Mouse (Mus musculus) MEL (cell line): ENCODE data around the gene Adgrg1. TPM values are rescaled to one million over a fixed set of nuclear protein-coding genes. Genes with fewer than 3 reads are reported as not detected.

Source experiments
- DNase-seq: peaks from one replicate; pipeline ENCODE4 v3.0.0; 2011; ENCODE audit warnings: low read depth, low spot score
- H3K27ac ChIP-seq: 2 replicates; pipeline ENCODE4 v1.5.1; 2012; ENCODE audit warnings: low read depth, mild to moderate bottlenecking, control low read depth, low read length, moderate library complexity; ENCODE audit not compliant: control insufficient read depth
- H3K27me3 ChIP-seq, 2 experiments: fragments of 150-350 bp in 1 of 2; sonication (generic) in 1 of 2; 2 replicates each; pipeline ENCODE4 v1.6.1; 2012; ENCODE audit warnings: low read length in 2 of 2, mild to moderate bottlenecking in 2 of 2, improper control_type of control experiment in 1 of 2, moderate library complexity in 1 of 2; ENCODE audit not compliant: insufficient read depth in 2 of 2, control insufficient read depth in 1 of 2
- H3K36me3 ChIP-seq, 2 experiments: 2 replicates each; pipeline ENCODE4 v1.6.1; 2012 to 2014; ENCODE audit warnings: low read length in 2 of 2, improper control_type of control experiment in 1 of 2, inconsistent platforms in 1 of 2, mild to moderate bottlenecking in 1 of 2; ENCODE audit not compliant: insufficient read depth in 2 of 2, control insufficient read depth in 1 of 2
- H3K4me1 ChIP-seq, 2 experiments: fragments of 150-350 bp in 1 of 2; sonication (generic) in 1 of 2; 2 replicates each; pipeline ENCODE4 v1.6.1; 2012; ENCODE audit warnings: low read length in 2 of 2, improper control_type of control experiment in 1 of 2, mild to moderate bottlenecking in 1 of 2; ENCODE audit not compliant: insufficient read depth in 2 of 2, control insufficient read depth in 1 of 2
- H3K4me3 ChIP-seq, 2 experiments: fragments of 150-350 bp in 1 of 2; sonication (generic) in 1 of 2; 2 replicates each; pipeline ENCODE4 v1.5.1; 2012; ENCODE audit warnings: low read depth in 2 of 2, low read length in 2 of 2, mild to moderate bottlenecking in 2 of 2, moderate library complexity in 2 of 2, control low read depth in 1 of 2, improper control_type of control experiment in 1 of 2; ENCODE audit not compliant: control insufficient read depth in 1 of 2, insufficient read depth in 1 of 2
- H3K79me2 ChIP-seq: 2 replicates; pipeline ENCODE4 v1.6.1; 2012; ENCODE audit warnings: mild to moderate bottlenecking, low read length, moderate library complexity; ENCODE audit not compliant: control insufficient read depth, poor library complexity, insufficient read depth
- H3K9ac ChIP-seq: 2 replicates; pipeline ENCODE4 v1.6.1; 2012; ENCODE audit warnings: low read depth, mild to moderate bottlenecking, control low read depth, low read length, moderate library complexity; ENCODE audit not compliant: control insufficient read depth, poor library complexity, severe bottlenecking
- H3K9me3 ChIP-seq: fragments of 150-350 bp; sonication (generic); replicated peaks from 2 replicates; pipeline ENCODE4 v1.6.1; 2012; ENCODE audit warnings: mild to moderate bottlenecking, low read length, improper control_type of control experiment, moderate library complexity; ENCODE audit not compliant: insufficient read depth
- BHLHE40 ChIP-seq: IDR thresholded peaks from 2 replicates; pipeline ENCODE4 v1.6.1; 2012; ENCODE audit warnings: low read depth, mild to moderate bottlenecking, inconsistent platforms, low read length, improper control_type of control experiment, borderline replicate concordance
- CHD1 ChIP-seq: IDR thresholded peaks from 2 replicates; pipeline ENCODE4 v1.6.1; 2012; ENCODE audit warnings: low read depth, mild to moderate bottlenecking, inconsistent platforms, low read length, improper control_type of control experiment
- CTCF ChIP-seq, 3 experiments: IDR thresholded peaks in 2 of 3; conservative IDR thresholded peaks in 1 of 3; 2 replicates each; pipeline ENCODE4 v1.5.1; 2011 to 2012; ENCODE audit warnings: low read length in 3 of 3, low read depth in 2 of 3, mild to moderate bottlenecking in 2 of 3, improper control_type of control experiment in 1 of 3, inconsistent platforms in 1 of 3, mixed read lengths in 1 of 3, moderate library complexity in 1 of 3; ENCODE audit not compliant: control insufficient read depth in 1 of 3, insufficient read depth in 1 of 3, poor library complexity in 1 of 3, severe bottlenecking in 1 of 3
- E2F4 ChIP-seq: IDR thresholded peaks from 2 replicates; pipeline ENCODE4 v1.6.1; 2011; ENCODE audit warnings: low read depth, low read length, improper control_type of control experiment, borderline replicate concordance
- ELF1 ChIP-seq: IDR thresholded peaks from 2 replicates; pipeline ENCODE4 v1.6.1; 2014; ENCODE audit warnings: low read depth, mild to moderate bottlenecking, inconsistent platforms, low read length, improper control_type of control experiment, moderate library complexity
- ETS1 ChIP-seq: IDR thresholded peaks from 2 replicates; pipeline ENCODE4 v1.6.1; 2012; ENCODE audit warnings: low read depth, mild to moderate bottlenecking, inconsistent platforms, low read length, improper control_type of control experiment, moderate library complexity
- HCFC1 ChIP-seq: IDR thresholded peaks from 2 replicates; pipeline ENCODE4 v1.6.1; 2012; ENCODE audit warnings: low read depth, mild to moderate bottlenecking, inconsistent platforms, low read length, improper control_type of control experiment, moderate library complexity
- JUND ChIP-seq: IDR thresholded peaks from 2 replicates; pipeline ENCODE4 v1.6.1; 2011; ENCODE audit warnings: low read depth, mild to moderate bottlenecking, improper control_type of control experiment, low read length
- KAT2A ChIP-seq: conservative IDR thresholded peaks from 2 replicates; pipeline ENCODE4 v1.6.1; 2012; ENCODE audit warnings: low read depth, low read length, improper control_type of control experiment, inconsistent platforms
- MAX ChIP-seq: IDR thresholded peaks from 2 replicates; pipeline ENCODE4 v1.6.1; 2011; ENCODE audit warnings: low read length, improper control_type of control experiment
- MAZ ChIP-seq: IDR thresholded peaks from 2 replicates; pipeline ENCODE4 v1.6.1; 2012; ENCODE audit warnings: low read depth, mild to moderate bottlenecking, inconsistent platforms, low read length, improper control_type of control experiment
- MEF2A ChIP-seq: IDR thresholded peaks from 2 replicates; pipeline ENCODE4 v1.6.1; 2014; ENCODE audit warnings: low read depth, mild to moderate bottlenecking, inconsistent platforms, low read length, improper control_type of control experiment; ENCODE audit not compliant: poor library complexity, insufficient replicate concordance, severe bottlenecking; ENCODE audit errors: extremely low read depth
- MXI1 ChIP-seq: IDR thresholded peaks from 2 replicates; pipeline ENCODE4 v1.6.1; 2011; ENCODE audit warnings: mild to moderate bottlenecking, low read depth, low read length, improper control_type of control experiment
- MYC ChIP-seq: IDR thresholded peaks from 2 replicates; pipeline ENCODE4 v1.6.1; 2011; ENCODE audit warnings: low read depth, mild to moderate bottlenecking, low read length, improper control_type of control experiment, moderate library complexity
- POLR2A ChIP-seq, 2 experiments: IDR thresholded peaks; 2 replicates each; pipeline ENCODE4 v1.6.1; 2011 to 2012; ENCODE audit warnings: low read length in 2 of 2, mild to moderate bottlenecking in 2 of 2, control low read depth in 1 of 2, improper control_type of control experiment in 1 of 2, low read depth in 1 of 2, moderate library complexity in 1 of 2; ENCODE audit not compliant: control insufficient read depth in 1 of 2, insufficient read depth in 1 of 2, poor library complexity in 1 of 2
- POLR2AphosphoS5 ChIP-seq: IDR thresholded peaks from 2 replicates; pipeline ENCODE4 v1.6.1; 2012; ENCODE audit warnings: low read depth, borderline replicate concordance, mild to moderate bottlenecking, inconsistent platforms, low read length, moderate library complexity, mixed read lengths
- RAD21 ChIP-seq: IDR thresholded peaks from 2 replicates; pipeline ENCODE4 v1.6.1; 2011; ENCODE audit warnings: mild to moderate bottlenecking, low read depth, low read length, improper control_type of control experiment
- SIN3A ChIP-seq: IDR thresholded peaks from 2 replicates; pipeline ENCODE4 v1.6.1; 2012; ENCODE audit warnings: low read length, improper control_type of control experiment, inconsistent platforms
- TAL1 ChIP-seq: IDR thresholded peaks from 2 replicates; pipeline ENCODE4 v1.6.1; 2012; ENCODE audit warnings: mild to moderate bottlenecking, inconsistent platforms, low read length, moderate library complexity, mixed read lengths
- UBTF ChIP-seq: IDR thresholded peaks from 2 replicates; pipeline ENCODE4 v1.6.1; 2012; ENCODE audit warnings: low read depth, mild to moderate bottlenecking, inconsistent platforms, low read length, improper control_type of control experiment, moderate library complexity, borderline replicate concordance; ENCODE audit not compliant: insufficient read depth
- ZC3H11A ChIP-seq: IDR thresholded peaks from 2 replicates; pipeline ENCODE4 v1.6.1; 2012; ENCODE audit warnings: low read depth, mild to moderate bottlenecking, inconsistent platforms, low read length, improper control_type of control experiment
- ZKSCAN1 ChIP-seq: IDR thresholded peaks from 2 replicates; pipeline ENCODE4 v1.6.1; 2012; ENCODE audit warnings: low read depth, mild to moderate bottlenecking, inconsistent platforms, low read length, improper control_type of control experiment, moderate library complexity
- ZMIZ1 ChIP-seq: IDR thresholded peaks from 2 replicates; pipeline ENCODE4 v1.6.1; 2012; ENCODE audit warnings: low read depth, mild to moderate bottlenecking, inconsistent platforms, low read length, improper control_type of control experiment, moderate library complexity
- ZNF384 ChIP-seq: IDR thresholded peaks from 2 replicates; pipeline ENCODE4 v1.6.1; 2012; ENCODE audit warnings: low read depth, mild to moderate bottlenecking, inconsistent platforms, low read length, improper control_type of control experiment
- polyA plus RNA-seq, 2 experiments: library from polyadenylated mRNA; stranded (reverse) in 1 of 2; unstranded in 1 of 2; fragments of >175 nt in 1 of 2; fragments of >200 nt in 1 of 2; gene quantifications; 2 replicates each; pipeline versions ENCODE4 v1.2.1 to v1.2.4; 2012; ENCODE audit warnings: low replicate concordance in 2 of 2, low read depth in 1 of 2; ENCODE audit not compliant: insufficient read length in 2 of 2, insufficient read depth in 1 of 2, missing spikeins in 1 of 2
- total RNA-seq: library from RNA; depleted of rRNA; stranded (reverse); fragments of 300-350 nt; gene quantifications from 2 replicates; pipeline ENCODE4 v1.2.3, GENCODE M21; 2012

The Adgrg1 gene
- total and polyA plus RNA-seq, 3 experiments = 4.2 to 33.2 TPM; not detected in 1

DNA sequence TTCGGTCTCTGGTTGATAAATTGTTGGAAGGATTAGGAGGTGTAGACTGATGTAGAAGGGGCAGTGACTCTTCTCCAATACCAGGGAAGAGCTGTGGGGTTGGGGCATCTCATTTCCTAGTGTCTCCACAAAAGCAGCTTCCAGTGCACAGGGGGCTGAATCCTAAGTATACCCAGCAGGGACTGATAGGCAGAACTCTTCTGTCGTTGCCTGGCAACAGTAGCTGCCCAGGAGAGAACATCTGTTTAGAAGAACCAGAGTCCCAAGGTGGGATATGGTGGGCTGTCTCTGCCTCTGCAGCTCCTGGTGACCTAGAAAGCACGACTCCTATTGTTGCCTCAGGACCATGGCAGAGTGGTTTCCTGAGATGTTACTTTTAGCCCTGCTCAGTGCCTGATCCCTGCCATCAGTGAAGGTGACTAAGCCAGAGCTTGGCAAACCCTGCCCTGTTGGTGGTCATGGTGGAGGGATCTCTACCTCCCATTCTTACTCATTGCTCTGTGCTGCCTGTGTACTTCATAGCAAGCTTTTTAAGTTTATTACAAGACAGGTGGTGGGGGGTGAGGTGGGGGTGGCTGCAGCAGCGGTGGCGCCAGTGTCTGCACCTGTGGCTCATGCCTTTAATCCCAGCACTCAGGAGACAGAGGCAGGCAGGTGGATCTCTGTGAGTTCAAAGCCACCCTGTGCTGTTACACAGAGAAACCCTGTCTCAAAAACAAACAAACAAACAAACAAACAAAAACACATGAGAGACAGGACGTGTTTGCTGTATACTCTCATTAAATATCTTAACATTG, 73.5 kb downstream of the Adgrg1 start:
- H3K4me3 ChIP-seq = no peak overlapping the region
- DNase-seq = no peak
- no peaks in the 10 kb centered on the region for H3K9me3 ChIP-seq
- no peaks in the 10 kb centered on the region for H3K4me1 ChIP-seq
- H3K79me2 ChIP-seq = no peaks in the 10 kb centered on the region
- H3K36me3 ChIP-seq = no peaks in the 10 kb centered on the region
- no peak overlapping the region for H3K9ac ChIP-seq
- no peak overlapping the region for H3K27ac ChIP-seq
- TF ChIP-seq HCFC1 (no peak), ELF1 (no peak), UBTF (no peak), ZC3H11A (no peak), MYC (no peak)
- TF ChIP-seq, all 39 proteins: peak for 0
- H3K27me3 ChIP-seq = peaks cover 5 to 8% of the 10 kb centered on the region in 2 experiments

GRCm38 (mm10) chr8:95049636-95050035, 75.1 kb downstream of the Adgrg1 start:
- Histone ChIP-seq H3K36me3 (peaks cover 0 to 1% of the 10 kb centered on the region in 2 experiments; a peak in 1 of 4 replicates), H3K4me1 (peaks cover 0 to 3% of the 10 kb centered on the region in 2 experiments; a peak in 1 of 4 replicates), H3K27me3 (peaks cover 3 to 6% of the 10 kb centered on the region in 2 experiments), H3K9ac (no peak overlapping the region), H3K79me2 (no peaks in the 10 kb centered on the region), H3K9me3 (no peaks in the 10 kb centered on the region), H3K27ac (no peak overlapping the region), H3K4me3 (no peak overlapping the region)
- no peak for DNase-seq
- TF ChIP-seq SIN3A (no peak), MAZ (no peak), CTCF (IDR thresholded peaks at IDR 0.05 in 2 of 3, conservative IDR thresholded peaks at IDR 0.05 in 1 of 3; ENCODE audit: control insufficient read depth in 1 of 3, insufficient read depth in 1 of 3, low read depth in 2 of 3, low read length in 3 of 3, poor library complexity in 1 of 3, severe bottlenecking in 1 of 3) (no peak), KAT2A (no peak), MAX (no peak), JUND (no peak), MXI1 (no peak), RAD21 (no peak), POLR2AphosphoS5 (no peak), E2F4 (no peak), POLR2A (IDR thresholded peaks at IDR 0.05; ENCODE audit: control insufficient read depth in 1 of 2, insufficient read depth in 1 of 2, low read depth in 1 of 2, low read length in 2 of 2, poor library complexity in 1 of 2) (no peak), ZMIZ1 (no peak), TAL1 (no peak), ZC3H11A (no peak), ZKSCAN1 (no peak), BHLHE40 (no peak), CHD1 (no peak), ETS1 (no peak), ZNF384 (no peak), MEF2A (no peak)
